In the genomic region with DNA sequence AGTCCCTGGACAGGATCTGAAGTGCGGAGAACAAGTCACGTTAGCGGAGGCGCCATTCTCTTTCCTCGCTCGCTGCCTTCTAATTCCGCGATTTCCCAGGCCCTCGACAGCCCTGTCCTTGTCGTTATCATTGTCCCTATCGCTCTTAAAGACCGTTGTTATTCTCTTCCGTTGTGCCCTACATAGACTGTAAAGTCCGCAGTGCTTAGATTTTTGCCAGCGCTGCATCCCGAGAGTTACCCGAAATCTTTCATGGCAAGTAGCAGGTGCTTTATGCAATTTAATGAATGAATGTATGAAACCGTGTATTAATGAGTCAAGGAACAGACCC, we compare ENCODE assay signal across 8 mouse cellular contexts. TPM values are rescaled to one million over a fixed set of nuclear protein-coding genes. Genes with fewer than 3 reads are reported as not detected.
A peak's percentile ranks its signal among the peaks of the same experiment; 100 is the strongest.
DNase-seq lines count a peak whose midpoint lies in the region; ATAC-seq and TF ChIP-seq lines count a peak whose summit lies in the region.

No protein-coding gene starts in this region.

- DNase-seq in kidney, postnatal 0 days (ENCODE audit: low spot score), result no peak
- no peak for DNase-seq in kidney, adult 9 months
- no peak for DNase-seq in gastrocnemius, postnatal 4 days (ENCODE audit: low spot score in 2 of 2)
- DNase-seq in cerebellum, postnatal 4 days (ENCODE audit: low spot score in 2 of 2), result no peak
- no peak for DNase-seq in cerebellum, adult 18-20 months

- WGBS in kidney, postnatal 0 days, result under 1% methylated on average over 18 of the region's 18 CpGs
- WGBS in embryonic facial prominence, embryonic 12.5 days, result 1% methylated on average over 18 of the region's 18 CpGs
- WGBS in intestine, postnatal 0 days, result under 1% methylated on average over 18 of the region's 18 CpGs
- WGBS in neural tube, embryonic 12.5 days, result 1% methylated on average over 18 of the region's 18 CpGs

- H3K36me3 ChIP-seq in kidney, postnatal 0 days (ENCODE audit: insufficient read depth, low read length), result peaks cover 16% of the 10 kb centered on the region; the same call in 1 of the 2 replicates
- H3K36me3 ChIP-seq in embryonic facial prominence, embryonic 12.5 days, result peaks cover 23% of the 10 kb centered on the region
- peaks cover 24% of the 10 kb centered on the region for H3K36me3 ChIP-seq in intestine, postnatal 0 days (ENCODE audit: control insufficient read depth, insufficient read depth)
- peaks cover 21% of the 10 kb centered on the region for H3K36me3 ChIP-seq in neural tube, embryonic 12.5 days

- H3K4me1 ChIP-seq in kidney, postnatal 0 days (replicated peaks; ENCODE audit: insufficient read depth, low read length), result peaks cover 14% of the 10 kb centered on the region
- peaks cover 9% of the 10 kb centered on the region for H3K4me1 ChIP-seq in embryonic facial prominence, embryonic 12.5 days
- no peaks in the 10 kb centered on the region for H3K4me1 ChIP-seq in intestine, postnatal 0 days (replicated peaks; ENCODE audit: control insufficient read depth, insufficient read depth, low read length)
- peaks cover 12% of the 10 kb centered on the region for H3K4me1 ChIP-seq in neural tube, embryonic 12.5 days

- H3K27ac ChIP-seq in kidney, postnatal 0 days, result peak overlapping the region; percentile 60
- peak overlapping the region; percentile 85 for H3K27ac ChIP-seq in embryonic facial prominence, embryonic 12.5 days
- H3K27ac ChIP-seq in intestine, postnatal 0 days (ENCODE audit: low read depth, low read length), result 0 out of 2 replicates have a peak overlapping the region, but pooled peaks have one; percentile 22
- peak overlapping the region; percentile 37; the same call in 1 of the 2 replicates for H3K27ac ChIP-seq in neural tube, embryonic 12.5 days

- peak overlapping the region; percentile 93 for H3K4me3 ChIP-seq in kidney, postnatal 0 days (replicated peaks; ENCODE audit: low read depth, low read length)
- H3K4me3 ChIP-seq in embryonic facial prominence, embryonic 12.5 days, result peak overlapping the region; percentile 97
- H3K4me3 ChIP-seq in intestine, postnatal 0 days (ENCODE audit: low read depth, low read length), result peak overlapping the region; percentile 91
- H3K4me3 ChIP-seq in neural tube, embryonic 12.5 days, result peak overlapping the region; percentile 98

- peak overlapping the region; percentile 63 for H3K4me2 ChIP-seq in kidney, postnatal 0 days (ENCODE audit: low read length)
- peak overlapping the region; percentile 80 for H3K4me2 ChIP-seq in embryonic facial prominence, embryonic 12.5 days (replicated peaks)
- peak overlapping the region; percentile 83 for H3K4me2 ChIP-seq in intestine, postnatal 0 days (replicated peaks; ENCODE audit: low read depth)
- peak overlapping the region; percentile 95 for H3K4me2 ChIP-seq in neural tube, embryonic 12.5 days (replicated peaks)

- H3K9ac ChIP-seq in kidney, postnatal 0 days (ENCODE audit: low read depth, low read length), result peak overlapping the region; percentile 91
- H3K9ac ChIP-seq in embryonic facial prominence, embryonic 12.5 days, result peak overlapping the region; percentile 89
- peak overlapping the region; percentile 85; the same call in 1 of the 2 replicates for H3K9ac ChIP-seq in intestine, postnatal 0 days (ENCODE audit: low read depth, low read length)
- peak overlapping the region; percentile 70 for H3K9ac ChIP-seq in neural tube, embryonic 12.5 days

- ATAC-seq in kidney, postnatal 0 days (replicated peaks; ENCODE audit: low FRiP score, low read depth), result no peak
- ATAC-seq in embryonic facial prominence, embryonic 12.5 days (ENCODE audit: insufficient number of reproducible peaks, insufficient read depth, low FRiP score, low TSS enrichment), result peak; percentile 5; the same call in 1 of the 2 replicates
- peak; percentile 12; the same call in 1 of the 2 replicates for ATAC-seq in intestine, postnatal 0 days
- peak; percentile 22; the same call in 1 of the 2 replicates for ATAC-seq in neural tube, embryonic 12.5 days (ENCODE audit: low FRiP score, low read depth)

- no peaks in the 10 kb centered on the region for H3K27me3 ChIP-seq in kidney, postnatal 0 days (ENCODE audit: insufficient read depth, low read length)
- no peaks in the 10 kb centered on the region for H3K27me3 ChIP-seq in embryonic facial prominence, embryonic 12.5 days
- H3K27me3 ChIP-seq in intestine, postnatal 0 days (replicated peaks; ENCODE audit: control insufficient read depth, insufficient read depth, low read length), result no peaks in the 10 kb centered on the region
- H3K27me3 ChIP-seq in neural tube, embryonic 12.5 days (replicated peaks), result no peaks in the 10 kb centered on the region

- TF ChIP-seq CTCF in kidney, postnatal 0 days (IDR thresholded peaks at IDR 0.05; ENCODE audit: low read depth), result no peak
- no peak for TF ChIP-seq CTCF in intestine, postnatal 0 days (IDR thresholded peaks at IDR 0.05; ENCODE audit: low read depth)

- H3K9me3 ChIP-seq in kidney, postnatal 0 days (replicated peaks; ENCODE audit: low read length), result no peaks in the 10 kb centered on the region
- no peaks in the 10 kb centered on the region for H3K9me3 ChIP-seq in embryonic facial prominence, embryonic 12.5 days
- H3K9me3 ChIP-seq in intestine, postnatal 0 days (ENCODE audit: control insufficient read depth), result no peaks in the 10 kb centered on the region
- no peaks in the 10 kb centered on the region for H3K9me3 ChIP-seq in neural tube, embryonic 12.5 days

RNA-seq across cellular contexts. Expression of a gene that starts 0.4 kb away (rescaled TPM):
- polyA plus RNA-seq in kidney, postnatal 0 days (2015; fragmentation: Nextera tagmentation; extraction: Ambion mirVana), result 1,591 and 1,635 TPM in 2 replicates
- 652 and 721 TPM in 2 replicates for polyA plus RNA-seq in embryonic facial prominence, embryonic 12.5 days (2016; fragmentation: Nextera tagmentation; extraction: Ambion mirVana)
- polyA plus RNA-seq in intestine, postnatal 0 days (2015; fragmentation: Nextera tagmentation; extraction: Ambion mirVana), result 2,037 and 2,087 TPM in 2 replicates
- polyA plus RNA-seq in neural tube, embryonic 12.5 days (2016; fragmentation: Nextera tagmentation; extraction: Ambion mirVana), result 884 and 947 TPM in 2 replicates
- total RNA-seq in gastrocnemius, postnatal 4 days (2021), result 100 to 1,000 TPM; 236 to 243 TPM

RNA-seq across cellular contexts. Expression of a gene that starts 8.2 kb away (rescaled TPM):
- 58.7 and 59.0 TPM in 2 replicates for polyA plus RNA-seq in kidney, postnatal 0 days (2015; fragmentation: Nextera tagmentation; extraction: Ambion mirVana)
- 55.5 and 56.7 TPM in 2 replicates for polyA plus RNA-seq in embryonic facial prominence, embryonic 12.5 days (2016; fragmentation: Nextera tagmentation; extraction: Ambion mirVana)
- 49.8 and 51.9 TPM in 2 replicates for polyA plus RNA-seq in intestine, postnatal 0 days (2015; fragmentation: Nextera tagmentation; extraction: Ambion mirVana)
- 52.2 and 54.8 TPM in 2 replicates for polyA plus RNA-seq in neural tube, embryonic 12.5 days (2016; fragmentation: Nextera tagmentation; extraction: Ambion mirVana)
- total RNA-seq in gastrocnemius, postnatal 4 days (2021), result 10 to 100 TPM; 19.7 to 22.8 TPM

RNA-seq across cellular contexts. Expression of a gene that starts 8.2 kb away (rescaled TPM):
- 19.8 and 20.8 TPM in 2 replicates for polyA plus RNA-seq in kidney, postnatal 0 days (2015; fragmentation: Nextera tagmentation; extraction: Ambion mirVana)
- polyA plus RNA-seq in embryonic facial prominence, embryonic 12.5 days (2016; fragmentation: Nextera tagmentation; extraction: Ambion mirVana), result 29.0 and 30.0 TPM in 2 replicates
- 12.9 and 15.2 TPM in 2 replicates for polyA plus RNA-seq in intestine, postnatal 0 days (2015; fragmentation: Nextera tagmentation; extraction: Ambion mirVana)
- 31.2 and 35.3 TPM in 2 replicates for polyA plus RNA-seq in neural tube, embryonic 12.5 days (2016; fragmentation: Nextera tagmentation; extraction: Ambion mirVana)
- total RNA-seq in gastrocnemius, postnatal 4 days (2021), result 10 to 100 TPM; 19.5 to 21.6 TPM

RNA-seq across cellular contexts. Expression of a gene that starts 22.2 kb away (rescaled TPM):
- 234 and 251 TPM in 2 replicates for polyA plus RNA-seq in kidney, postnatal 0 days (2015; fragmentation: Nextera tagmentation; extraction: Ambion mirVana)
- 418 and 420 TPM in 2 replicates for polyA plus RNA-seq in embryonic facial prominence, embryonic 12.5 days (2016; fragmentation: Nextera tagmentation; extraction: Ambion mirVana)
- polyA plus RNA-seq in intestine, postnatal 0 days (2015; fragmentation: Nextera tagmentation; extraction: Ambion mirVana), result 105 and 117 TPM in 2 replicates
- 314 and 343 TPM in 2 replicates for polyA plus RNA-seq in neural tube, embryonic 12.5 days (2016; fragmentation: Nextera tagmentation; extraction: Ambion mirVana)
- 10 to 100 TPM; 38.2 to 42.8 TPM for total RNA-seq in gastrocnemius, postnatal 4 days (2021)

RNA-seq across cellular contexts. Expression of a gene that starts 48.4 kb away (rescaled TPM):
- polyA plus RNA-seq in kidney, postnatal 0 days (2015; fragmentation: Nextera tagmentation; extraction: Ambion mirVana), result 1,395 and 1,475 TPM in 2 replicates
- 1,589 and 1,712 TPM in 2 replicates for polyA plus RNA-seq in embryonic facial prominence, embryonic 12.5 days (2016; fragmentation: Nextera tagmentation; extraction: Ambion mirVana)
- 510 and 539 TPM in 2 replicates for polyA plus RNA-seq in intestine, postnatal 0 days (2015; fragmentation: Nextera tagmentation; extraction: Ambion mirVana)
- polyA plus RNA-seq in neural tube, embryonic 12.5 days (2016; fragmentation: Nextera tagmentation; extraction: Ambion mirVana), result 1,356 and 1,433 TPM in 2 replicates
- total RNA-seq in gastrocnemius, postnatal 4 days (2021), result 100 to 1,000 TPM; 314 to 330 TPM

Comparison
In these comparisons a context has a peak if more than half of its experiments do, and no peak if none do; other contexts are left out.
1. H3K27ac ChIP-seq: peak in every context shown above with its lines; median percentile 85 in embryonic facial prominence, embryonic 12.5 days; 60 in kidney, postnatal 0 days; 37 in neural tube, embryonic 12.5 days; 22 in intestine, postnatal 0 days.